Mouse (Mus musculus): Measurements from ENCODE around the gene Hoxc11.

- TF ChIP-seq POLR2A (IDR thresholded peaks at IDR 0.05; ENCODE audit: low read depth, low read length), result no peak
- TF ChIP-seq CTCF (IDR thresholded peaks at IDR 0.05; ENCODE audit: borderline replicate concordance, insufficient read depth, low read length), result no peak
These were observed 30.3 kb downstream of the Hoxc11 start for GRCm38 (mm10) chr15:102984521-102984920.

Measured in embryonic fibroblast, embryonic 13.5 days (primary cell).